Mouse (Mus musculus) adrenal gland, adult (tissue): ENCODE measurements around the gene Aire.
A peak's percentile ranks its signal among the peaks of the same experiment; 100 is the strongest.

ENCODE experiments used
- DNase-seq, 2 experiments: peaks; one replicate each; pipeline ENCODE4 v3.0.0; 2022 to 2023; ENCODE audit warnings: low spot score in 1 of 2; ENCODE audit not compliant: inconsistent age in 2 of 2

Gene Aire

GRCm38 (mm10) chr10:78009945-78010293, 33.5 kb downstream of the Aire start, which contains the start of gene Pfkl:
Gene Pfkl, minus strand, starts transcription at chr10:78010083.
- DNase-seq, result no peak

- DNase-seq, result peak; percentile 97 to 99
Observed at GRCm38 (mm10) chr10:78009184-78009944, 34.0 kb downstream of the Aire start.

DNA sequence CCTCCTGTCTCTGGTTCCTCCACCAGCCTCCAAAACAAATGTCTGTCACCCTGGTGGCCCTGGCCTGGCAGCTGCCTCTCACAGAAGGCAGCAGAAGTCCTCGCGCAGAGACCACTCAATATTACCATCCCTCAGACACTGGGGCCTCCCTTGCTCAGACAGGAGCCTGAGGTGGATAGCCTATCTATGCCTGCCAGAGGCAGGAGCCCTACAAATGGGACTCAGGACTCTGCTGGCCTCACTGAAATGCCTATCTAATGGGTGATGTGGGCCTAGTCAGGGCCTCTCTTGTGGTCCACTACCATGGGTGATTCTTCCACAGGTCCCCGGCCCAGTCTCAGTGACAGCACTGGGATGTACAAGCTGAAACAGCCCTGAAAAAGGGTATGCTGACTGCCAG, 35.2 kb downstream of the Aire start:
- DNase-seq, result peak in 1 of 2 experiments; percentile 43

- no peak for DNase-seq
Observed at GRCm38 (mm10) chr10:78007203-78007602, 36.2 kb downstream of the Aire start.

DNA sequence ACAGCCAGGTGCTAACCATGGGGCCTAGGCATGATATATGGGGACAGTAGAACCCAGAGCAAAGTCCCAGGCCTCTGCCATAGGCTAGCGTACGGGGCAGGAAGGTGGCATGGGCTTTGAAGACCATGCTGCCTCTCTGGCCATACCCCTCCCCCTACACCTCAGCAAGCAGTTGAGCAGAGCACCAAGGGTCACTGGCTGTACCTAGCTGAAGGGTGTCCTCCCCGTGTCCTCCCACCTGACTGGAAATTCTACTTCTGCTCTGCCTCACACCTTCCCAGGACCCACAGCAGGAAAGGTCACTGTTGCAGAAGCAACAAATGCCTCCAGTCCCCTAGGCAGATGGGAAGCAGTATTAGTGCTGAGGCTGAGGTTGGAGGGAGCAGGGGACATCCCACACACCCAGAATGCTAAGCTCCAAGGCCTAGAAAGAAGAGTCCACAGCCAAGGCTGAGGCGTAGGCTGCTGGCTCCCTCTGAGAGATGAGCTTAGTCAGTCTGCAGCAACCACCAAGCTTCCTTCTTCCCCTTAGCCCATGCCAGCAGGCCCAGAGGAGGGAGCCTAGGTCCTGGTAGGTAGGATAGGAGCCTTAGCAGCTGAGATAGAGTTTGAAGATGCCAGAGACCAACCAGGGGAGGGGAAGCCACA, 37.5 kb downstream of the Aire start:
- DNase-seq, result no peak

GRCm38 (mm10) chr10:78004479-78005100, 38.8 kb downstream of the Aire start:
- no peak for DNase-seq

GRCm38 (mm10) chr10:78002316-78002715, 41.1 kb downstream of the Aire start:
- DNase-seq, result no peak

DNA sequence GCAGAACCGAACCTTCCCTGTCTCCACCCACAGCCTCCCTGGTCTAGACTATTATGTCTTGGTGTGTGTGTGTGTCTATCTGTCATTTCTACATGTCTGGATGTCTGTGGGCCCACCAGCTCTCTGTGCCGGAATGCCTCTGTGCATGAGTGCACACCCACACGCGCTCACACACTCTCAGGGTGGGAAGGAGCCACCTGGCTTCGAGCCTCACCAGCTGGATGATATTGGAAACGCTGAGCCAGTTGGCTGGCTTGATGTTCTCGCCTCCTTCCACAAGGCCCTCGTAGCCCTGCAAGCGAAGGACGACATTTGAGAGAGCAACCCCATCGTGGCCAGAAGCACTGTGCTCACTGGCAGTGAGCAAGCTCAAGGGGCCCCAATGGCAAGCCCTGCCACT, 41.6 kb downstream of the Aire start:
- DNase-seq, result no peak

DNA sequence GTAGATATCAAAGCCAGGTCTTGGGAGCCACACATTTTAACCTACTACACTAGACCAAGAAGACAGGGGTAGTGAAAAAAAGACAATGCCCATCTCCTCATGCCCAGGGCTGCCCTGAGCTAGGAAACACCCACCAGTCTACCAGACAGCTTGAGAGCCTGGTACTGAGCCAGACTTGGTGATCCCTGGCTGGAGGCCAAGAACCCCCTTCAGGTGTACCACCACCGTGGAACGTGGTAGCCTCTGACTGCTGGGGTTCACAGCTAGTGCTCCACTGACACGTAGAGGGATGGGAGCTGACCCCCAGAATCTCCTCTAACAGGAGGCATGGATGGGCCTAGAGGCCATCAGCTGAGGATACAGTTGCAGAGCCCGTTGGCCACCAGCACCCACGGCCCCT, 43.2 kb downstream of the Aire start:
- no peak for DNase-seq

DNA sequence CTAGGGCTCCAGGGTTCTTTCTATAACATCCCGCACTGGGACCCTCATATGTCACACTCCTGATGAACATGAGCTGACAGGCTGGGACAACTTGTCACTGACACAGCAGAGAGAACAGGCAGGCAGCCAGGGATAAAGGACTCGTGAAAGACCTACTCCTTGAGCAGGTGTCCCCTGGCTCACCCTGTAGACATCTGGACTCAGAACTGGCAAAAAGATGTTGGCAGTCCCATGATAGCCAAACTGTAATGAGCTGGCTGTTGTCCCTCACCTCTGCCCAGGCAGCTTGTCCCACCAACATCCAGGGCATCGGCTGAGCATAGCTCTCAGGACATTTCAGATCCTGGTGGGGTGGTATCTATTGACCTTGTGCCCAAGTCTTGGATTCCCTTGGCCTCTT, 47.8 kb downstream of the Aire start:
- DNase-seq, result no peak

DNA sequence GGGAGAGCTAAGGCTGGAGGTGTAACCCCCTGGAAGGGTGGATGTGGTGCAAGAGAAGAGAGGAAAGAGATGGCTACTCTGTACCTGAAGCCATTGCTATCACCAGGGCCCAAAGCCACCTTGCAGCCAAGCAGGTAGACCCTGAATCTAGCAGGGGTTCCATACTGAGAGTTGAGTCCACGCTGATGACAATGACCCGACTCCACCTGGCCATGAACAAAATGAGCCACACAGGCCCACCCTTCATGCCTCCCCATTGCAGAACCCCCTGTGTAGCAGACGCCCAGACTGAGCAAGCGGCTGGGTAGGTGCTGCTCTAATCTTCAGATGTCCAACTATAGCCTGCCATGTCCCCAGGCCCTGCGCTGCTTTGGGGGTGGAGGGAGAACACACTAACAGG, 57.6 kb downstream of the Aire start:
- DNase-seq, result no peak

DNA sequence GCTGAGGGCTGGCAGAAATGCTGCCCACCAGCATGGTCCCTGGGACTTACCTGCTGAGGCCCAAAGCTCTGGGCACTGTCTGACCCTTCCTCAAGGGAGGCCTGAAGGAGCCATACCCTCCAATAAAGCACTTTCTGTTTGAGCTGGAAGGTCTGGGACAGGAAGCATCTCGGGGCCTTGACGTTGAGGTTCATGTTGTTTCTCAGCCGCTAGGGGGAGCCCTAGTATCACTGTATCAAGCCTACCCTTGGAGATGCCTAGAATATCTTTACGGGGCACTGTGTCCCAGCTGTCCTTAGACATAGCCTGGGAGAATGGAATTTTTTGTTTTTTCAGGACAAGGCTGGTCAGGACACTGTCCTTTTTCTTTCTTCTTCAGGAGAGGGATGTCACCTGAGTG, 58.8 kb downstream of the Aire start:
- DNase-seq, result peak; percentile 72 to 91
